Mouse (Mus musculus) liver, embryonic 11.5 days (tissue): ENCODE measurements at regions not wholly inside any gene's neighbourhood (a gene's known extent, or its start where the extent isn't known, plus 50 kb on each side); places are given as distances from the start of the nearest gene placed in this dataset.

Experiments used
- ATAC-seq: fragments of 200-750 bp; cut with Nextera tagmentation; replicated peaks from 2 replicates; pipeline ENCODE4 v1.8.0; 2017; ENCODE audit warnings: moderate number of reproducible peaks, mild to moderate bottlenecking, moderate TSS enrichment, moderate library complexity; ENCODE audit not compliant: low FRiP score
- DNase-seq: peaks from one replicate; pipeline ENCODE4 v3.0.0-alpha.2; 2017; ENCODE audit warnings: low spot score
- H3K27ac ChIP-seq: fragments of 300-500 bp; sonication (generic); 2 replicates; pipeline ENCODE4 v1.5.1; 2014; ENCODE audit warnings: mild to moderate bottlenecking, low read depth, low read length, control low read depth
- H3K27me3 ChIP-seq: fragments of 300-500 bp; sonication (generic); replicated peaks from 2 replicates; pipeline ENCODE4 v1.6.1; 2014; ENCODE audit warnings: low read length, mixed read lengths; ENCODE audit not compliant: control insufficient read depth, insufficient read depth
- H3K36me3 ChIP-seq: fragments of 300-500 bp; sonication (generic); 2 replicates; pipeline ENCODE4 v1.6.1; 2014; ENCODE audit warnings: mild to moderate bottlenecking, low read length, moderate library complexity, mixed read lengths; ENCODE audit not compliant: control insufficient read depth, insufficient read depth
- H3K4me1 ChIP-seq: fragments of 300-500 bp; sonication (generic); replicated peaks from 2 replicates; pipeline ENCODE4 v1.6.1; 2014; ENCODE audit warnings: low read length, mixed read lengths; ENCODE audit not compliant: control insufficient read depth, insufficient read depth
- H3K4me2 ChIP-seq: fragments of 300-500 bp; sonication (generic); 2 replicates; pipeline ENCODE4 v1.6.1; 2014; ENCODE audit warnings: mild to moderate bottlenecking, control low read depth, moderate library complexity
- H3K4me3 ChIP-seq: fragments of 300-500 bp; sonication (generic); 2 replicates; pipeline ENCODE4 v1.5.1; 2014; ENCODE audit warnings: low read depth, low read length, control low read depth
- H3K9ac ChIP-seq: fragments of 300-500 bp; sonication (generic); 2 replicates; pipeline ENCODE4 v1.6.1; 2014; ENCODE audit warnings: low read depth, low read length, control low read depth
- H3K9me3 ChIP-seq: fragments of 300-500 bp; sonication (generic); 2 replicates; pipeline ENCODE4 v1.6.1; 2016; ENCODE audit warnings: low read length, inconsistent platforms, mixed read lengths; ENCODE audit not compliant: control insufficient read depth
- WGBS: fragments of 180-500 bp; shearing (Covaris S2); extraction: QIAGEN DNeasy Blood & Tissue Kit; methylation state at CpG from one replicate; pipeline ENCODE4 v1.1.7; 2014; 5-methylcytosine and 5-hydroxymethylcytosine counted together

- H3K9ac ChIP-seq = no peak overlapping the region
- no peak overlapping the region for H3K27ac ChIP-seq
- DNase-seq (no peak), ATAC-seq (no peak)
- WGBS = 81% methylated on average over 13 of the region's 13 CpGs
- H3K4me3 ChIP-seq = no peak overlapping the region
- H3K27me3 ChIP-seq = no peaks in the 10 kb centered on the region
- no peaks in the 10 kb centered on the region for H3K9me3 ChIP-seq
- H3K36me3 ChIP-seq = no peaks in the 10 kb centered on the region
- H3K4me1 ChIP-seq = no peaks in the 10 kb centered on the region
- no peak overlapping the region for H3K4me2 ChIP-seq
These were observed 249.2 kb upstream of the Prox1 start for GRCm38 (mm10) chr1:190419709-190420108.

- H3K9me3 ChIP-seq = no peaks in the 10 kb centered on the region
- H3K9ac ChIP-seq = no peak overlapping the region
- DNase-seq = no peak
- H3K4me1 ChIP-seq = no peaks in the 10 kb centered on the region
- no peaks in the 10 kb centered on the region for H3K27me3 ChIP-seq
- H3K4me3 ChIP-seq = no peak overlapping the region
- no peak overlapping the region for H3K27ac ChIP-seq
- 20% methylated on average over 11 of the region's 11 CpGs for WGBS
- H3K36me3 ChIP-seq = no peaks in the 10 kb centered on the region
- H3K4me2 ChIP-seq = no peak overlapping the region
- no peak for ATAC-seq
These were observed 246.8 kb upstream of the Prox1 start for GRCm38 (mm10) chr1:190417326-190417725.

GRCm38 (mm10) chr1:190411756-190412155 is 241.2 kb upstream of the Prox1 start:
- DNase-seq = no peak
- Histone ChIP-seq H3K36me3 (no peaks in the 10 kb centered on the region), H3K9ac (no peak overlapping the region), H3K4me2 (no peak overlapping the region), H3K9me3 (no peaks in the 10 kb centered on the region), H3K4me3 (no peak overlapping the region), H3K27ac (no peak overlapping the region), H3K27me3 (no peaks in the 10 kb centered on the region), H3K4me1 (no peaks in the 10 kb centered on the region)
- 80% methylated on average over 5 of the region's 5 CpGs for WGBS
- ATAC-seq = no peak

GRCm38 (mm10) chr1:190403335-190403734 is 232.8 kb upstream of the Prox1 start:
- Histone ChIP-seq H3K9ac (no peak overlapping the region), H3K4me3 (no peak overlapping the region), H3K36me3 (no peaks in the 10 kb centered on the region), H3K9me3 (no peaks in the 10 kb centered on the region), H3K4me1 (no peaks in the 10 kb centered on the region), H3K4me2 (no peak overlapping the region), H3K27me3 (no peaks in the 10 kb centered on the region), H3K27ac (no peak overlapping the region)
- ATAC-seq = no peak
- WGBS = 76% methylated on average over 12 of the region's 12 CpGs
- DNase-seq = no peak

GRCm38 (mm10) chr1:190398308-190398707 is 227.8 kb upstream of the Prox1 start:
- DNase-seq (no peak), ATAC-seq (no peak; the same call in 1 of the 2 replicates)
- H3K9me3 ChIP-seq = no peaks in the 10 kb centered on the region
- 51% methylated on average over 6 of the region's 6 CpGs for WGBS
- no peak overlapping the region for H3K4me2 ChIP-seq
- H3K27me3 ChIP-seq = no peaks in the 10 kb centered on the region
- H3K36me3 ChIP-seq = no peaks in the 10 kb centered on the region
- no peak overlapping the region for H3K4me3 ChIP-seq
- H3K4me1 ChIP-seq = no peaks in the 10 kb centered on the region
- peak overlapping the region; percentile 49; the same call in 1 of the 2 replicates for H3K27ac ChIP-seq
- no peak overlapping the region for H3K9ac ChIP-seq

- peak; percentile 33 for DNase-seq
- 48% methylated on average over 2 of the region's 2 CpGs for WGBS
These were observed 227.3 kb upstream of the Prox1 start for GRCm38 (mm10) chr1:190397811-190398210.

GRCm38 (mm10) chr1:190393061-190393460 is 222.5 kb upstream of the Prox1 start:
- Histone ChIP-seq H3K27ac (no peak overlapping the region), H3K36me3 (no peaks in the 10 kb centered on the region), H3K27me3 (no peaks in the 10 kb centered on the region), H3K9me3 (no peaks in the 10 kb centered on the region), H3K4me1 (no peaks in the 10 kb centered on the region), H3K9ac (no peak overlapping the region), H3K4me2 (no peak overlapping the region), H3K4me3 (no peak overlapping the region)
- ATAC-seq (no peak), DNase-seq (no peak)
- 78% methylated on average over 6 of the region's 6 CpGs for WGBS

More at GRCm38 (mm10) chr1:190397811-190398210, 227.3 kb upstream of the Prox1 start:
- Histone ChIP-seq H3K9me3 (no peaks in the 10 kb centered on the region), H3K27me3 (no peaks in the 10 kb centered on the region), H3K4me3 (no peak overlapping the region), H3K4me1 (no peaks in the 10 kb centered on the region), H3K4me2 (no peak overlapping the region), H3K27ac (peak overlapping the region; percentile 49; the same call in 1 of the 2 replicates), H3K9ac (no peak overlapping the region), H3K36me3 (no peaks in the 10 kb centered on the region)
- ATAC-seq = peak; percentile 74

GRCm38 (mm10) chr1:190388853-190389252 is 218.3 kb upstream of the Prox1 start:
- no peak for ATAC-seq
- DNase-seq = no peak
- H3K4me2 ChIP-seq = no peak overlapping the region

GRCm38 (mm10) chr1:190384555-190384954 is 214.0 kb upstream of the Prox1 start:
- Histone ChIP-seq H3K27me3 (no peaks in the 10 kb centered on the region; the same call in 1 of the 2 replicates), H3K9ac (no peak overlapping the region), H3K36me3 (no peaks in the 10 kb centered on the region), H3K4me3 (no peak overlapping the region), H3K4me2 (no peak overlapping the region), H3K27ac (no peak overlapping the region), H3K4me1 (no peaks in the 10 kb centered on the region), H3K9me3 (no peaks in the 10 kb centered on the region)
- no peak for ATAC-seq
- 82% methylated on average over 12 of the region's 12 CpGs for WGBS
- no peak for DNase-seq

More at GRCm38 (mm10) chr1:190388853-190389252, 218.3 kb upstream of the Prox1 start:
- no peaks in the 10 kb centered on the region for H3K27me3 ChIP-seq
- H3K36me3 ChIP-seq = no peaks in the 10 kb centered on the region
- H3K9me3 ChIP-seq = no peaks in the 10 kb centered on the region
- H3K4me3 ChIP-seq = no peak overlapping the region
- 80% methylated on average over 4 of the region's 4 CpGs for WGBS
- no peak overlapping the region for H3K27ac ChIP-seq
- H3K4me1 ChIP-seq = no peaks in the 10 kb centered on the region
- no peak overlapping the region for H3K9ac ChIP-seq
